Mouse (Mus musculus) cortical plate, adult 2 months (tissue): ENCODE data around the gene Mospd2. TPM values are rescaled to one million over a fixed set of nuclear protein-coding genes. Genes with fewer than 3 reads are reported as not detected.

Source experiments
- H3K27ac ChIP-seq: fragments of 200-500 bp; 2 replicates; pipeline ENCODE4 v1.5.1; 2012; ENCODE audit warnings: low read length, control low read depth, inconsistent platforms; ENCODE audit not compliant: insufficient read depth
- H3K4me1 ChIP-seq: fragments of 200-500 bp; 2 replicates; pipeline ENCODE4 v1.6.1; 2011; ENCODE audit warnings: low read length; ENCODE audit not compliant: control insufficient read depth, insufficient read depth
- H3K4me3 ChIP-seq: fragments of 200-500 bp; 2 replicates; pipeline ENCODE4 v1.5.1; 2011; ENCODE audit warnings: mild to moderate bottlenecking, low read length, control low read depth; ENCODE audit not compliant: insufficient read depth
- CTCF ChIP-seq: fragments of 200-500 bp; IDR thresholded peaks from 2 replicates; pipeline ENCODE4 v1.5.1; 2011; ENCODE audit warnings: mild to moderate bottlenecking, control low read depth, low read length; ENCODE audit not compliant: insufficient read depth; ENCODE audit errors: extremely low read depth
- POLR2A ChIP-seq: fragments of 200-500 bp; IDR thresholded peaks from 2 replicates; pipeline ENCODE4 v1.6.1; 2011; ENCODE audit warnings: mild to moderate bottlenecking, low read length, control low read depth; ENCODE audit not compliant: insufficient read depth; ENCODE audit errors: extremely low read depth
- polyA plus RNA-seq: library from polyadenylated mRNA; depleted of rRNA; stranded (reverse); fragments of >200 nt; gene quantifications from 2 replicates; pipeline ENCODE4 v1.2.3, GENCODE M21; 2012; rRNA removed

The Mospd2 gene
- polyA plus RNA-seq, 1 experiment, result 14.3 TPM

DNA sequence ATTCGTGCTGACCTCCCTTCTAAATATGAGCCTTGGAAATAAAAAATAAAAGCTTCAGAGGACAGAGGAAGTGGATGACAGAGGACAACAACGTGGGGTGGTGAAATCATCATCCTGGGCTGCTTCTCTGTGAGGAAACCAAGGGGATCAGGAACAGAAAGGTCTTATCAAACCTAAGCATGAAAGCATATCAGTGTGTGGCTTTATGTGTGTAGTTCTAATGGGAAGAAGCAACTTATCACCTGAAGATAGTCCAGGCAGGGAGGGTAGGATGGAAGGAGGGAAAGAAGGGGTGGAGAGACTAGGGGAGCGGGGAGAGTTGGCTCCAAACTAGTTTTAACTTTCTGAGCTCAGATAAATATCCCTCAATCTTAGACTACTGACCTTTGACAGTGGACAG is 67.2 kb downstream of the Mospd2 start:
- TF ChIP-seq CTCF, result no peak
- no peak for TF ChIP-seq POLR2A
- H3K4me1 ChIP-seq, result no peaks in the 10 kb centered on the region
- H3K4me3 ChIP-seq, result no peak overlapping the region
- H3K27ac ChIP-seq, result no peak overlapping the region

DNA sequence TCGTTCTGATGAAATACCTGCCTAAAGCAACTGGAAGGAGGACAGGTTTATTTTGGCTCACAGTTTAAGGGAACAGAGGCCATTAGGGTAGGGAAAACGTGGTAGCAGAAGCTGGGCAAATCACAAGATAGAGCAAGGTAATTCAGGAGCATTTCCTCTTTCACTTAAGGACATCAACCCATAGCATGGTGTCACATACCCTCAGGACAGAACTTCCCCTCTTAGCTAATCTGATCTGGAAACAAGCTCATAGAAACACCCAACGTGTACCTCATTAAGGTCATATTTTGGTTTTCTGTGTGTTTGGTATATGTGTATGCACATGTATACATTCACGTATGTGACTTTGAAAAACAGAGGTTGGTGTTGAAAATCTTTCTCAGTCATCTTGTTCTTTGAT is 68.0 kb downstream of the Mospd2 start:
- Histone ChIP-seq H3K4me1 (no peaks in the 10 kb centered on the region), H3K4me3 (no peak overlapping the region)

DNA sequence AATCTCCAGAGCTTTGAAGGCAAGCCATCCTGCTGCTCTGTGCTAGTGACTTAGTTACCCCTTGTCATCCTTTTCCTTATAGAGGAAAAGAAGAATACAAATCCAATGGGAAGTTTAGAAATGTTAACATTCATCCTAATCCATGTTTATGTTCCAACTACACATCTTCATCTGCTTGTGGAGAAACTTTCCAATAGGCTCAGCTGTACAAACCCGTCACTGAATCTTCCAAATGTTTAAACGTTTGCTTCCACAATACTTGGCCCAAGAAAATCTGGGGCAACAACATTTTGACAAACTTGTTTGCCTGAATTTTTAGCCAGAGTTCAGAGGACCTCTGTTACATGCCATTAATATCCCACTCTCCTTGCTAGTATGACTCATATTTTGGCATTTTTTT is 78.3 kb downstream of the Mospd2 start:
- TF ChIP-seq POLR2A (no peak), CTCF (no peak)
- Histone ChIP-seq H3K4me1 (no peaks in the 10 kb centered on the region), H3K27ac (no peak overlapping the region), H3K4me3 (no peak overlapping the region)

More for the DNA sequence above, 68.0 kb downstream of the Mospd2 start:
- TF ChIP-seq POLR2A (no peak), CTCF (no peak)
- no peak overlapping the region for H3K27ac ChIP-seq

DNA sequence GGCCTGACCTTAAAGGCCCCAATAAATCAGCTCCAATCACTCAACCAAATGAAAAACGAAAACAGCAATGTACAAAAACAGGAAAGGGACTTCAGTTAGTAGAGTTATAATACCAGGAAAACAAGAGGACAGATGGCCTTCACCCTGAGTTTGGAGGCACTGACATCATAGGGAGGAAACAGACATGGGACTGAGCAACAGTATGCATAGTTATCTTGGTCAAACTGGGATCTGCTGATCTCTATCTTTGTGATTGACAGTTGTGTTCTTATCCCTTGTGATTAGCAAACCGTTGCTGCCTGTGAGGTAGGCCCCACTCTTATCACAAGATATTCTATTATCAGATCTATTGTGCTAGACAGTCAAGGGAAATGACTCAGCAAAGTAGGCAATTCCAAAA is 80.4 kb downstream of the Mospd2 start:
- Histone ChIP-seq H3K27ac (no peak overlapping the region), H3K4me3 (no peak overlapping the region), H3K4me1 (no peaks in the 10 kb centered on the region)
- TF ChIP-seq CTCF (no peak), POLR2A (no peak)

DNA sequence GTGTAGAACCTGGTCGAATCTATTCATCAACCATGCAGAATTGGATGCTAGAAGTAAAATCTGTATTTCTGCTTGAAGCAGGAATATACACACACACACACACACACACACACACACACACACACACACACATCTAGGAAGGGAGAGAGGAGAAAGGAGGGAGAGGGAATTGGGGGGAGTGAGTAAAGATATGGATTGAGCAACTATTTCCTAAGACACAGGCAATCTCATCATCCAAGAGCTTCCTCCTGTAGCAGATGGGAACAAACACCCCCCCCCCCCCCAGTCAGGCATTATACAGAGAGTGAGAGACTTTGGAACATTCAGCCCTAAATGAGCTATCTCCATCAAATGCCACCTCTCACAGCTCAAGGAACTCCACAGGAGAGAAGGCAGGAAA is 93.9 kb downstream of the Mospd2 start:
- TF ChIP-seq POLR2A, result no peak
- TF ChIP-seq CTCF, result no peak
- no peak overlapping the region for H3K27ac ChIP-seq

More for the DNA sequence above, 93.9 kb downstream of the Mospd2 start:
- Histone ChIP-seq H3K4me3 (no peak overlapping the region), H3K4me1 (no peaks in the 10 kb centered on the region)

Other genes with a start within 250 kb of the Mospd2 start
- gene Fancb, start 217 bp upstream of the Mospd2 start, polyA plus RNA-seq, result 1.2 and 1.3 TPM in 2 replicates
- gene Gm17604, start 24.5 kb upstream of the Mospd2 start, polyA plus RNA-seq, result not detected in 2 replicates